Mouse (Mus musculus) kidney, adult 2 months (tissue): ENCODE results near the gene Cpsf3.

Experiments used
- CTCF ChIP-seq: fragments of 200-500 bp; conservative IDR thresholded peaks from 2 replicates; pipeline ENCODE4 v1.5.1; 2011; ENCODE audit warnings: low read depth, mild to moderate bottlenecking, control low read depth, low read length, moderate library complexity, mixed read lengths; ENCODE audit not compliant: insufficient read depth, insufficient read length
- POLR2A ChIP-seq: fragments of 200-500 bp; IDR thresholded peaks from one replicate; pipeline ENCODE4 v1.6.1; 2011; ENCODE audit warnings: low read depth, low read length, control low read depth

GRCm38 (mm10) chr12:21363195-21363594, 78.0 kb downstream of the Cpsf3 start:
- no peak for TF ChIP-seq CTCF
- TF ChIP-seq POLR2A = no peak
